Mouse (Mus musculus): ENCODE measurements around the gene Sipa1. TPM values are rescaled to one million over a fixed set of nuclear protein-coding genes. Genes with fewer than 3 reads are reported as not detected.
"Not testable (repeated sequence)": the region's sequence is repeated elsewhere in the genome, so short reads cannot be mapped to it uniquely, and the experiment has no call there.

The Sipa1 gene
- total RNA-seq, 2 experiments from 2014 or later: 85.0 to 90.1 TPM

- no peak for DNase-seq (ENCODE audit: low spot score in 2 of 2)
These were observed 24.2 kb upstream of the Sipa1 start for GRCm38 (mm10) chr19:5687738-5688137.

DNA sequence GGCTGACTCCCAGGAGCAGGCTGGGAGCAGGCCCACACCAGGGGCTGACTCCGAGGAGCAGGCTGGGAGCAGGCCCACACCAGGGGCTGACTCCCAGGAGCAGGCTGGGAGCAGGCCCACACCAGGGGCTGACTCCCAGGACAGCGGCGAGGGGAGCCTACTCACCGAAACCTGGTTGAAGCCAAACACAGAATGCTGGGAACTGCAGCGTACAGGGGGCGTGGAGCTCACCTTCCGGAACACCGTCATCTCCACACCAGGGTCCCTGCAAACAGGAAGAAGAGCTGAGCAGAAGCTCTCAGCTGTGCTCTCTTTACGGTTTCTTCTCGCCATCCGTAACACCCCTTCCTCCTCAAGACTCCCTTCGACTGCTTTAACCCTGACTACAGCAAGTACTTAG lies 23.4 kb upstream of the Sipa1 start:
- not testable (repeated sequence) for DNase-seq (ENCODE audit: low spot score in 2 of 2)

- no peak for DNase-seq (ENCODE audit: low spot score in 2 of 2)
These were observed 22.9 kb upstream of the Sipa1 start for GRCm38 (mm10) chr19:5686437-5686836.

DNA sequence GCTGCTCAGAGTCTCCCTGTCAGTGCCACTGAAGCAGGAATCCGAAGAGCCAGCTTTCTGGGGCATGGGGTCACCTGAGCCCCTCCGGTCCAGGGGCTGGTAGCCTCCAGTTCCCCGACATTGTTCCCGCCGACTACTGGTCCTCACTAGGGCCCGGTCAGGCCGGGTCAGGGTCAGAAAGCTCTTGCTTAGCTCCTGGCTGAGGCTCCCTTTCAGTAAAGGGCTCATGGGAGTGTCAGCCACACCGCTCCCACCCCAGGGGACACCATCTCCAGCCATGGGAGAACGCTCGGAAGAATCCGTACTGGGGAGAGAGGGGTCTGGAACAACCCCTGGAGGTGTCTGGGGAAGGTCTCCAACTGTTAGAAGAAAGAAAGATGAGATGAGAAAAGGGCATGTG lies 22.4 kb upstream of the Sipa1 start:
- no peak for DNase-seq (ENCODE audit: low spot score in 2 of 2)

- no peak for DNase-seq (ENCODE audit: low spot score in 2 of 2)
These were observed 21.9 kb upstream of the Sipa1 start for GRCm38 (mm10) chr19:5685431-5685830.

DNA sequence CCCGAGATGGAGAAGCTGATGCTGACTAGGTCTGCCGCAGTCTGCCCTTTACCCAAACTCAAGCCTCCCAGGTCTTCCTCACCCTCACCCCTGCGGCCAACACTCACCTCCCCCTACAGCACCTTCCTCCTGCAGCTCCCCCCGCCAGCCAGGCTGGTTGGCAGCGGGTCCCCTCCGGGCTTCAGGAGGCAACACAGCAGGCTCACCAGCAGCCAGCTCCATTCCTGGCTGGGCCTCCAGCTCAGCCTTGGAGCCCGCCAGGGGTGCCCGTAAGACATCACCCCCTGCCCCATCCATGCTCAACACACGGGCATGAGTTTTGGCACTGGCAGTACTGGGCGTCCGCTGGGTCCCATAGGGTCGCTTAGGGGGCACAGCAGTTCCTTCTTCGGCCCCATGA lies 21.5 kb upstream of the Sipa1 start:
- DNase-seq (ENCODE audit: low spot score in 2 of 2): no peak

GRCm38 (mm10) chr19:5684236-5684635 lies 20.7 kb upstream of the Sipa1 start:
- no peak for DNase-seq (ENCODE audit: low spot score in 2 of 2)

DNA sequence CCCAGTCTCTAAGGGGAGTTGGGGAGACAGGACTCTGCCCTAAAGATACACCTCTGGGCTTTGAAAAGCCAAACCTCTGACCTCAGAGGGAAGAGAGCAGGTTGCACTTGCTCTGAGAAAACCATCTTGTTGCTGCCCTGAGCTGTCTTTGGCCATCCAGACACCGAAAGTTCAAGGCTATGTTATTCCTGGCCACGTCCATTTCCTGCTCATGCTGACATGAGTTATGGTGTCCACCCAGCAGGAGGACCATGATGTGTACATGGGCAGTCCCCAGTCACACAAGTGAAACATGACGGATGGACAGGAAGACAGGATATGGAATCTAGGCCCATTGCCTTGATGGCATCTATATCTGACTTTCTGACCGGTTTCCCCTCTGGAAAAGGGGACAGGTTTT lies 16.9 kb upstream of the Sipa1 start:
- no peak for DNase-seq (ENCODE audit: low spot score in 2 of 2)

- DNase-seq (ENCODE audit: low spot score in 2 of 2): no peak
These were observed 4.9 kb upstream of the Sipa1 start for GRCm38 (mm10) chr19:5668372-5668771.

DNA sequence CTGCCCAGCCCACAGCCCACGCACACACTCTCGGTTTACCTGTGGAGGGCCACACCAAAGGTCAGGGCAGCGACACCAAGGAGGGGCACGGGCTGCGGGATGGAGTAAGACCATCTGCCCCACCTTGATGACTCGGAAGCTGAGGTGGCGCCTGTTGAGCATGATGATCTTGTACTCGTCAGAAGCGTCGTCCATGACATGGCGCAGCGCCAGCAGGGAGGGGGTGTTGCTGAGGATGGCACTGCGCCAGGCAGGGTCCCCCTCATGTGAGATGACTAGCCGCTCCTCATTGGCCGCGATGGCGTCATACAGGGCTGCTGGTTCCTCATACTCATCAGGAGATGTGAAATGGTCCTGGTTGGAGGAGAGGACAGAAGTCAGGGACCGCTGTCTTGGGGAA lies 2.9 kb upstream of the Sipa1 start:
- no peak for DNase-seq (ENCODE audit: low spot score in 2 of 2)

DNA sequence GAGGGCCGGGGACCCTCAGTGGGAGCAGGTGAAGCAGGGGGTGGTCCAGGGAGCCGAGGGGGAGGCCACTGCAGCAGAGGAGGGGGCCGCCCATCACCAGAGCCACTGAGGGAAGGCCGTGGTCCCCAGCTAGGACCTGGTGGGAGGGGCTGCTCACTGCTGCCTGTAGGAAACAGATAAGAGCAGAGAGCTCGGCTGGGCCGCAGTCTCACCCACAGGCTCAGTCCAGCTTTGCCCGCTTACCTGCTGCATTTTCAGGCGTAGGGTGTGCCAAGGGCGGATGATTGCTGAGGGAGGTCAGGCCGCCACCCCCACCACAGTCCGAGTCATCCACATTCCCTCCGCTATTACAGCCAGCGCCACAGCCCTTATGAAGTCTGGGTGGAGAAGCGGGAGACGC lies 2.0 kb upstream of the Sipa1 start:
- no peak for DNase-seq (ENCODE audit: low spot score in 2 of 2)

- DNase-seq (ENCODE audit: low spot score in 2 of 2): no peak
These were observed 1.3 kb upstream of the Sipa1 start for GRCm38 (mm10) chr19:5664669-5665257.

DNA sequence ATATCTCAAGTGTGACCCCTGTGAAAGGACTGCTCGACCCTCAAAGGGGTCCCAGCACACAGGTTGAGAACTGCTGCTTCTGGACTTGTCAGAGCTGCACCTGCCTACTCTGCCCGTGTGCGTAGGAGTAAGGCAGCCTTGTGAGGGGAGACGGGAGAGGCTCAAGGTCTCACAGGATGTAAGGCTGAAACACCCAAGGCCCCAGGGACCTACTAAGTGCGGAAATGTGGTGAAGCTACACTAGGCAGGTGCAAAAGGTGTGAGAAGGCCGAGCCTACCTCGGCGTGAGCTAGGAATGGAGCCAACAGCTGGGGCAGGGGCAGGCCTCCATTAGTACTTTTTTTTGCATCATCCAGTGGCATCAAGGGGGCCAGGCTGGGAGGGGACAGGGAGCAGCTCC lies 1.2 kb downstream of the Sipa1 start:
- no peak for DNase-seq (ENCODE audit: low spot score in 2 of 2)

- DNase-seq (ENCODE audit: low spot score in 2 of 2): no peak
These were observed 2.4 kb downstream of the Sipa1 start for GRCm38 (mm10) chr19:5660942-5661751.

DNA sequence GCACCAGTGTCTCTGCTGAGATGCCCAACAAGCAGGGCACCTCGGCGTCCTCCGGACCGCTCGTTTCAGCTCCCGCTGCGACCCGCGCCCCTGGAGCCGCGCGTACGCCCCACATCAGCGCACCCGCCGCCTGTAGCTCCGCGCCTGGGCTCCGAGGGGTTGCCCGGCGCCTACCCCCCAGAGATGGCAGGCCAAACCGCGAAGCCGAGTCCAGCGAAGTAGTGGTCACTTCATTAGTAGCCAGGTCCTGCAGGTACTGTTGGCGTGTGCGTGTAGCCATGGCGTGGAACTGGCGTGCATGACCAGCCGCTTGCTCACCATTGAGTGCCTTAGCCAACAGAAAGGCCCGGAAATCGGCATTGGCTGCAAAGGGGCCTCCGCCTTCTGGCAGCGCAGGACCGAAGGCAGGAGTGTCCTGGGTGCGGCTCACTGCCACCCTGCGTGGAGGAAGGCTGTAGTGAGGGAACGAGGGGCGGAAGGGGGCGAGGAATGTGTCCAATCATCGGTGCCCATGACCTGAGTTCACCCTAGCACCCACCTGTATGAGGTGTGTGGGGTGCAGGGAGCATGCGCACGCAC lies 8.7 kb downstream of the Sipa1 start:
- no peak for DNase-seq (ENCODE audit: low spot score in 2 of 2)

- DNase-seq (ENCODE audit: low spot score in 2 of 2): no peak
These were observed 9.4 kb downstream of the Sipa1 start for GRCm38 (mm10) chr19:5653969-5654719.

DNA sequence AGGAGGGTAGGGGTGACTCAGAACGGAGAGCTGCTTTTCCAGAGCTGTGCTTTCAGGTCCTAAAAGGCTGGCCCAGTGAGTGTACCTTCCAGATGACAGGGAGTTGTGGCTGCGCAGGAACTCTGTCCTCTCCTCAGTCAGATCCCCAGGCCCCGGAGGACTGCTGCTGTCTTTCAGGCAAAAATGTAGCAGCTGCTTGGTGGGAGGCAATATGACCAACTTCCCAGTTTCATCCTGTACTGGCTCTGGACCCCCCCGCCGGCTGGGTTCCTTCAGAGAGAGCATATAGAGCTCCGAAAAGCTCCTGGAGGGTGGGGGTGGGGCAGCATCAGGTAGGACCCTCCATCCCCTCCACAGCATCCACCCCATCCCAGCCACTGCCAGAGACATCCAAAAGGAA lies 10.9 kb downstream of the Sipa1 start:
- DNase-seq (ENCODE audit: low spot score in 2 of 2): no peak

GRCm38 (mm10) chr19:5651502-5652274 lies 11.8 kb downstream of the Sipa1 start:
- no peak for DNase-seq (ENCODE audit: low spot score in 2 of 2)

DNA sequence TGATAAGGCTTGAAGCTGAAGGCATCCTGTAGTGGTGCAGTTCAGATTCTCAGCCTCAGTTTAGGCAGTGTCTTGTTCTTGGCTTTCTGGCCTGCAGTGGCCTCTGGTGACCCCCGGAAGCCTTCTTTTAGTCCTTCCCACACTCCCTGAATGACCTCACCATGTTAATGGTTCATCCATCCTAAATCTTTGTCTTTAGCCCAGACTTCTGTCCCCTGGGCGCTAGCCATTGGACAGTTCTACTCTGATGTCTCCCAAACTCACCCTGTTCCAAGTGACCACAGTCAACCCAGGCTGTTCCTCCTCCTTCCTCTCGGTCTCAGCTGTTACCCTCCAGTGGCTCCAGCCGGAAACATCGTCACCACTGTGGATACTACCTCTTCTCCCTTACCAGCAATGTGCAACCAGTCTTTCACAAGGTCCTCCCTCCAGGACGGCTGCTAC lies 14.2 kb downstream of the Sipa1 start:
- DNase-seq (ENCODE audit: low spot score in 2 of 2): no peak

- DNase-seq (ENCODE audit: low spot score in 2 of 2): peak; percentile 61 to 76
These were observed 14.9 kb downstream of the Sipa1 start for GRCm38 (mm10) chr19:5648401-5649297.

Data from adrenal gland, postnatal 4 days (tissue).